Mouse (Mus musculus): ENCODE data around the gene Ssh3. TPM values are rescaled to one million over a fixed set of nuclear protein-coding genes. Genes with fewer than 3 reads are reported as not detected.

The Ssh3 gene
- total RNA-seq, 2 experiments from 2014 or later = 41.1 to 65.6 TPM

- no peak for DNase-seq (ENCODE audit: low spot score in 2 of 2)
- intact Hi-C loops (cut with DNase I) = loop anchor here (10.0 kb wide), 1 partner anchor 207 kb away; the partner anchor contains the start of gene Ndufv1
These were observed 46.8 kb downstream of the Ssh3 start for GRCm38 (mm10) chr19:4222165-4222564.

DNA sequence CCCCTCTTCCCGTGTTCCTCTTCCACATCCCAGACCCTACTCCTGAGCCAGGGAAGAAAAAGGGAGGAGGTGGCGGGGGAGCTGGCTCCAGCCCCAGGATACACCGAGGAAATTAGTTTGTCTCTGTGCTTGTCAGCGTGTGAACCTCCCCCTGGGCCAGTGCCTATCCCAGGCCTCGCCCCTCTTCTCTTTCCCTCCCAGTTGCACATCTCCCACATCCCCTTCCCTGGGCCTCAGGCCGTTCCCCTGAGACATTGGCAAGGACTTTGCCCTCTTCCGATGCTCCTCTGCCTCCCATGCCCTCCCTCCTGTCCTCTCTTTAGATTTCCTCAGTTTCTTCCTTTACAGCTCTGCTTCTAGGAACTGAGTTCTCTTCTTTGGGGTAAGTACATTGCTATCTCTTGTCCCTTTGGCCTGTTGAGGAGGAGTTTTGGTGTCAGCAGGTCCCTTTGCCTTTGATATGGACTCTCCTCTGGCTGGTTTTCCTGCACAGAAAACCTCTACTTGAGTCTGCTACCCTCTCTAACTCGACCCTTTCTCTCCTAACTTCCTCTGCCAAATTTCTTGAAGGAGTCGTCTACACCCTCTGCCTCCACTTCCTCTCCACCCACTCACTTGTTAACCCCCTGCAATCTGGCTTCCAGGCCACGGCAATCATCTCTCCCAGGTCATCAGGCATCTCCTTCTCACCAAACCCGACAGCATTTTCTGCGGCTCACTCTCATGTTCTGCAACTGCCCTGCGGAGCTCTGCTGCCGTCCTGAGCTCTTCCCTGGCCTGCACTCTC is 47.8 kb downstream of the Ssh3 start:
- no peak for DNase-seq (ENCODE audit: low spot score in 2 of 2)
- intact Hi-C loops (cut with DNase I) = loop anchor here (10.0 kb wide), 1 partner anchor 206 kb away; the partner anchor contains the start of gene Ndufv1

DNA sequence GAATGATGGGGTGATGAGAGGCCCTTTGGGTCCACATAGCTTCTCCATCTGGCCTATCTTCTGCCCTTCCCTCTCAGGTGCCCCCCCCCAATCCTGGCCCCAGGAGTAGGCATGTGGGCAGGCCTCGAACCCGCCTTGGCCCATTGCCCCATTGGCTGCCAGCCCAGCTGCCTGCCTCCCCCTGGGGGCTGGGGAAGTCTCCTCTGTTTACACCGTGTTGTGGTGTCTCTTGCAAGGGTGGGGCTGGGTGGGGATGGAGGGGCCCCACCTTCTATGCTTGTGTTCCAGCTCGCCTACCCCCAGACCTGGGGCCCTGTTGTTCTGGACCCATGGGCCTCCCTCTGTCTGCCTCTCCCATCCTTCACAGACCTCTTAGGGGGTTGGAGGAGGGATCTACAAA is 48.6 kb downstream of the Ssh3 start:
- DNase-seq (ENCODE audit: low spot score in 2 of 2) = no peak
- intact Hi-C loops (cut with DNase I) = loop anchor here (10.0 kb wide), 1 partner anchor 206 kb away; the partner anchor contains the start of gene Ndufv1

- DNase-seq (ENCODE audit: low spot score in 2 of 2) = no peak
- intact Hi-C loops (cut with DNase I) = loop anchor here (10.0 kb wide), 1 partner anchor 205 kb away; the partner anchor contains the start of gene Ndufv1
These were observed 49.0 kb downstream of the Ssh3 start for GRCm38 (mm10) chr19:4219943-4220342.

DNA sequence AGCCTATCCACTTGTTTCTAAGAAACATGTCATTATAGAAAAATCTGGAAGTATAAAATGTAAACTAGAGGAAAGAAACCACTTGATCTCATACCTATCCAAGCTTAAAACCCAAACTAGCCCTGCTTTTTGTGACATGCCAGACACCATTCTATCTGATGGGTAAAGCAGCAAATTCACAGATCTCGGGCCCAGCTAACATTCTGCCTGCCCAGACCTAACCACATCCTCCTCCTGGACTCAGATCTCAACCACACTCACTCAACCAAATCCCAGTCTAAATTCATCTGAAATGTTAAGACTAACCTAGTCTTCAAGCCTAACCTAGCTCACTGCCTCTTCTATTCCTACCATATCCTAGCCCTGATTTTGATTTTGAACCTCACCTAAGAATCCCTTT is 50.2 kb downstream of the Ssh3 start:
- no peak for DNase-seq (ENCODE audit: low spot score in 2 of 2)
- intact Hi-C loops (cut with DNase I) = no loop called here

GRCm38 (mm10) chr19:4218293-4218692 is 50.7 kb downstream of the Ssh3 start:
- intact Hi-C loops (cut with DNase I) = no loop called here

DNA sequence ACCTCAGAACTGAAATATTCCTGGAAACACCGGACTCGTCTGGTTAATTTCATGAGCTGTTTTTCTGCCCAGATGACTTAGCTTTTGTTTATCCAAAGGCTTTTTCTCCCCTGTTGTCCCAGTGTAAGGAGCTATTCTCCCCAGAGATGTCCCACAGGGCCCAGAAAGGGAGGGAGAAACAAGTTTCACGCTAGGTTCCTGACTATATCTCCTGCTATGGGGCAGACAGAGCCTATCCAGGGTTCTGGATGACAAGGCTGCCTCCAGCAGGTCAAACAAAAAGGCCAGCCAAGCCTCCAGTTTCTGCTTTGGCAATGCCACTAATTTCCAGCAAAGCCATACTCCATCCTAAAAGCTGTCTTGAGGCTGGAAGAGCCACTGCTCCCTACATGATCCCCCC is 51.1 kb downstream of the Ssh3 start:
- intact Hi-C loops (cut with DNase I) = no loop called here
- DNase-seq (ENCODE audit: low spot score in 2 of 2) = no peak

More at GRCm38 (mm10) chr19:4218293-4218692, 50.7 kb downstream of the Ssh3 start:
- no peak for DNase-seq (ENCODE audit: low spot score in 2 of 2)

GRCm38 (mm10) chr19:4217140-4217539 is 51.8 kb downstream of the Ssh3 start:
- intact Hi-C loops (cut with DNase I) = no loop called here
- no peak for DNase-seq (ENCODE audit: low spot score in 2 of 2)

DNA sequence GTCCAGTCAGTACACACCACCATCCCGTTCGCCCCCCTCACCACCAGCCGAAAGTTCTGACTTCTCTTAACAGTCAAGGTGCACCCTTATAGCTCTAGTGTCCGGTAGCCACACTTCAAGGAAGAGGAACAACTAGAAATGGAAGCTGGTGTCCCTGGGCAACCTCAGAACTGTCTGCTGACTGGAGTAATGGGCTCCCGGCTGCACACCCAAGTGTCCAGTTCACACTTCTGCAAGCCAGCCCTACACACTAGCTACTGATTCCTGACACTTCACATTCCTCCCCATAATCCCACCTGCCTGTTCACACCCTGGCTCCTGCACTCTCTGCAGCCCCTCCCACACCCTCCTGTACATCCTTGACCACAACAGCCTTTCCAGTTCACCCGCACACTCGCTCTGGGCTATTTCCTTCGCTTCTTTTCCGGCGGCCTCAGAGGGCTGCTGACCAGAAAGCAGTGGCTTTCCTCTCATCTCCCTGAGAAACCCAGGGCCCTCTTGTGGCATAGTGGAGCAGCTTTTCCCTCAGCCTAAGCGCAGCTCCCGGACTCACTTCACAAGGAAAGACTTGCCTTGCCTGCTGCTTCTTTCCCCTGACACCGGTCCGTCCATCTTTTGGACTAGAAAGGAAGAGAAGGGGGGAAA is 52.8 kb downstream of the Ssh3 start:
- DNase-seq (ENCODE audit: low spot score in 2 of 2) = no peak
- intact Hi-C loops (cut with DNase I) = no loop called here

DNA sequence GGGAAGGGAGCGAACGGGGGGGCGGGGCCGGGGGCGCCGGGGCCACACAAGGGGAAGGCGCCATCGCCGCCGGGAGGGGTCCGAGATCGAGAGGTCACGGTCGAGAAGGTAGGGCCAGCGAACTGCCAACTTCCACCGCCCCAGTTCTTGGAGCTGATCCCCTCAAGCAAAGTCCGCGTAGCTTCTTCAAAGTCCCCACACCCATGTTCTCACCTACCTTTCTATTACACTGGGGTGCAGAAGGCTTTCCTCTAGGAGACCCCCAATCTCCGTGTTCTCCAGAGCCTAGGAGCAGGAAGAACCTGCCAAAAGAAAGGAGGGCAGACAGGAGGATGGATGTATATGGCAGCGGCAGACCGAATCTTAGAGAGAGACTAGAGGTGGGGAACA is 53.5 kb downstream of the Ssh3 start:
- DNase-seq (ENCODE audit: low spot score in 2 of 2) = no peak
- intact Hi-C loops (cut with DNase I) = no loop called here

GRCm38 (mm10) chr19:4214771-4215450 is 54.1 kb downstream of the Ssh3 start:
- intact Hi-C loops (cut with DNase I) = no loop called here
- no peak for DNase-seq (ENCODE audit: low spot score in 2 of 2)

GRCm38 (mm10) chr19:4214071-4214770 is 54.8 kb downstream of the Ssh3 start, which contains the start of the genes Clcf1 and AC109138.7:
TSS of gene Clcf1 (plus strand) at chr19:4214238.
TSS of gene AC109138.7 (plus strand) at chr19:4214357.
- DNase-seq (ENCODE audit: low spot score in 2 of 2) = no peak
- intact Hi-C loops (cut with DNase I) = no loop called here

DNA sequence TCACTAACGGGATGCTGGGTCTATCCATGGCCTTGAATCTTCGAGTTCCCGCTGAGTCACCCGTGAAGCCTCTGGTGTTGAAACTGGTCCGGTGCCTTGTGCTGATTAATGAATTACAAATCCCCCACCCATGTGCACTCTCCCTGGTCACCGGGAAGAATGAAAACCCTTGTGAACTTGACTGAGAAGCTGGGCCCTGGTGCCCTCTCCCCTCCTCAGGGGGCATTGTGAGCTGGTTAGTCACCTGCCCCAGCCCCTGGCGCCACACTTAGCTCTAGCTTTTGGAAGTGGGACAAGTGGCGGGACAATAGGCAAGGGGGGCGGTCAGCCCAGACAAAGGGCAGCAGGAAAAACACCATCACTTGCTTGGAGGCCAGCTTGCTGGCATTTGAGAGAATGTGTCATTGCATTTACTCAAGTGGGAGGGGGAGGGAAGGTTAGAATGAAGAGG is 55.4 kb downstream of the Ssh3 start:
- intact Hi-C loops (cut with DNase I) = no loop called here
- no peak for DNase-seq (ENCODE audit: low spot score in 2 of 2)

DNA sequence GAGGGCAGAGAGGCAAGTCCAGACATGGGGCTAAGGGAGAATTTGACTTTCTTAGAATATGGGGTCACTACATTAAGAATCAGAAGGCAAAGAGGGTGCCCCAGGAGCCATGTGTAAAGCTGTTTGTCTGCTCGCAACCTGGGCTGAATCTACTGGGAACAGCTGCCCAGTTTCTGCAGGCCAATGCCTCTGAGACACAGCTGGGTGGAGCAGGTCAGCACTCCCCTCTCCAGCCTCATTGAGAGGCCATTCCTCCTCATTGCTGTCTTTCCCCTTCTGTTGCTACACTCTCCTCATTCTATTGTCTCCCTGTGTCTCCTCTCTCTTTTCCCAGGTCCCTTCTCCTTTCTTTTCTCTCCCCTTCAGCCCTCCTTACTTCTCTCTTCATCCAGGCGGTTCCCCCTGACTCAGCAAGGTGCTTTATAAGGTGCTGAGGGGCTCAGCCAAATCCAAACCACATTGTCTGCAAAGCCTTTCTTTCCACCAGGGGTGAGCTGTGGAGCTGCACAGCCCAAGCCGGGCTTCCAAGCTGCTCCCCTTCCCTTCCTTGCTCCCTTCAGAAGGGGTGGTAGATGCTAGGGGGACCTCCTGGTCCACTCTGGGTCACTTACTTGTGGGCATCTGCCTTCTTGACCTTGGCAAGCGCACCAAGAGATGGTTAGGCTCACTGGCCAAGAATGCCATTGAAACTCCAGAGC is 56.9 kb downstream of the Ssh3 start:
- DNase-seq (ENCODE audit: low spot score in 2 of 2) = no peak
- intact Hi-C loops (cut with DNase I) = no loop called here

Small RNA genes lying within 50 kb of the gene (microRNA-seq; reads per million reads assigned to microRNA genes)
- gene Gm26115 (not detected), gene Mir6985 (9.1 reads per million, percentile 28 among the genes with 10 or more reads in this experiment)

Other genes starting within 250 kb of the Ssh3 start
- gene Gstp1, start 231.2 kb downstream of the Ssh3 start, total RNA-seq (2021) = 100 to 1,000 TPM; 301 to 332 TPM
- gene Gstp2, start 223.2 kb downstream of the Ssh3 start, total RNA-seq (2021) = 10 to 100 TPM; 33.9 to 45.2 TPM
- not detected for gene Gstp3, start 209.6 kb downstream of the Ssh3 start, total RNA-seq (2021)
- not detected for gene Cabp2, start 187.6 kb downstream of the Ssh3 start, total RNA-seq (2021)
- 10 to 100 TPM; 28.8 to 34.1 TPM for gene Cdk2ap2, start 172.0 kb downstream of the Ssh3 start, total RNA-seq (2021)
- 100 to 1,000 TPM; 202 to 203 TPM for gene Pitpnm1, start 169.2 kb downstream of the Ssh3 start, total RNA-seq (2021)
- 100 to 1,000 TPM; 106 to 133 TPM for gene Aip, start 143.3 kb downstream of the Ssh3 start, total RNA-seq (2021)
- gene Gpr152, start 129.4 kb downstream of the Ssh3 start, total RNA-seq (2021) = not detected
- not detected for gene Cabp4, start 125.1 kb downstream of the Ssh3 start, total RNA-seq (2021)
- 10 to 100 TPM; 75.7 to 81.1 TPM for gene Coro1b, start 120.6 kb downstream of the Ssh3 start, total RNA-seq (2021)
- 1 to 10 TPM; 1.3 to 1.8 TPM for gene Ptprcap, start 115.6 kb downstream of the Ssh3 start, total RNA-seq (2021)
- gene Rps6kb2, start 105.8 kb downstream of the Ssh3 start, total RNA-seq (2021) = 10 to 100 TPM; 27.8 to 43.1 TPM
- 1 to 10 TPM; 5.5 to 7.8 TPM for gene Carns1, start 93.7 kb downstream of the Ssh3 start, total RNA-seq (2021)
- gene Tbc1d10c, start 77.9 kb downstream of the Ssh3 start, total RNA-seq (2021) = 1 to 10 TPM; 1.5 to 1.9 TPM
- 100 to 1,000 TPM; 292 to 320 TPM for gene Ppp1ca, start 77.1 kb downstream of the Ssh3 start, total RNA-seq (2021)
- 10 to 100 TPM in 1 of 2 experiments, 1 to 10 TPM in 1; 6.1 to 10.8 TPM for gene Rad9a, start 67.5 kb downstream of the Ssh3 start, total RNA-seq (2021)
- gene Clcf1, start 54.9 kb downstream of the Ssh3 start, total RNA-seq (2021) = 1 to 10 TPM in 1 of 2 experiments, under 1 TPM in 1; 0.84 to 1.2 TPM
- gene AC109138.7, start 54.8 kb downstream of the Ssh3 start, total RNA-seq (2021) = not detected
- gene Pold4, start 37.3 kb downstream of the Ssh3 start, total RNA-seq (2021) = 10 to 100 TPM; 15.9 to 17.8 TPM
- 10 to 100 TPM; 69.7 to 72.3 TPM for gene Ankrd13d, start 14.0 kb upstream of the Ssh3 start, total RNA-seq (2021)
- gene Grk2, start 37.0 kb upstream of the Ssh3 start, total RNA-seq (2021) = 100 to 1,000 TPM; 223 to 239 TPM
- gene Kdm2a, start 129.1 kb upstream of the Ssh3 start, total RNA-seq (2021) = 10 to 100 TPM; 66.6 to 82.6 TPM
- under 1 TPM; 0.32 to 0.86 TPM for gene Rhod, start 170.3 kb upstream of the Ssh3 start, total RNA-seq (2021)
- 10 to 100 TPM; 35.2 to 38.8 TPM for gene Syt12, start 208.3 kb upstream of the Ssh3 start, total RNA-seq (2021)
- not detected for gene 2010003K11Rik, start 229.4 kb upstream of the Ssh3 start, total RNA-seq (2021)
- gene Pcx, start 241.3 kb upstream of the Ssh3 start, total RNA-seq (2021) = 10 to 100 TPM; 73.3 TPM